Mouse (Mus musculus) MEL (cell line): ENCODE measurements around the gene Cks1brt. TPM values are rescaled to one million over a fixed set of nuclear protein-coding genes. Genes with fewer than 3 reads are reported as not detected.

Experiments
- DNase-seq: peaks from one replicate; pipeline ENCODE4 v3.0.0; 2011; ENCODE audit warnings: low read depth, low spot score
- H3K27ac ChIP-seq: 2 replicates; pipeline ENCODE4 v1.5.1; 2012; ENCODE audit warnings: low read depth, mild to moderate bottlenecking, control low read depth, low read length, moderate library complexity; ENCODE audit not compliant: control insufficient read depth
- H3K27me3 ChIP-seq, 2 experiments: fragments of 150-350 bp in 1 of 2; sonication (generic) in 1 of 2; 2 replicates each; pipeline ENCODE4 v1.6.1; 2012; ENCODE audit warnings: low read length in 2 of 2, mild to moderate bottlenecking in 2 of 2, improper control_type of control experiment in 1 of 2, moderate library complexity in 1 of 2; ENCODE audit not compliant: insufficient read depth in 2 of 2, control insufficient read depth in 1 of 2
- H3K36me3 ChIP-seq, 2 experiments: 2 replicates each; pipeline ENCODE4 v1.6.1; 2012 to 2014; ENCODE audit warnings: low read length in 2 of 2, improper control_type of control experiment in 1 of 2, inconsistent platforms in 1 of 2, mild to moderate bottlenecking in 1 of 2; ENCODE audit not compliant: insufficient read depth in 2 of 2, control insufficient read depth in 1 of 2
- H3K4me1 ChIP-seq, 2 experiments: fragments of 150-350 bp in 1 of 2; sonication (generic) in 1 of 2; 2 replicates each; pipeline ENCODE4 v1.6.1; 2012; ENCODE audit warnings: low read length in 2 of 2, improper control_type of control experiment in 1 of 2, mild to moderate bottlenecking in 1 of 2; ENCODE audit not compliant: insufficient read depth in 2 of 2, control insufficient read depth in 1 of 2
- H3K4me3 ChIP-seq, 2 experiments: fragments of 150-350 bp in 1 of 2; sonication (generic) in 1 of 2; 2 replicates each; pipeline ENCODE4 v1.5.1; 2012; ENCODE audit warnings: low read depth in 2 of 2, low read length in 2 of 2, mild to moderate bottlenecking in 2 of 2, moderate library complexity in 2 of 2, control low read depth in 1 of 2, improper control_type of control experiment in 1 of 2; ENCODE audit not compliant: control insufficient read depth in 1 of 2, insufficient read depth in 1 of 2
- H3K79me2 ChIP-seq: 2 replicates; pipeline ENCODE4 v1.6.1; 2012; ENCODE audit warnings: mild to moderate bottlenecking, low read length, moderate library complexity; ENCODE audit not compliant: control insufficient read depth, poor library complexity, insufficient read depth
- H3K9ac ChIP-seq: 2 replicates; pipeline ENCODE4 v1.6.1; 2012; ENCODE audit warnings: low read depth, mild to moderate bottlenecking, control low read depth, low read length, moderate library complexity; ENCODE audit not compliant: control insufficient read depth, poor library complexity, severe bottlenecking
- H3K9me3 ChIP-seq: fragments of 150-350 bp; sonication (generic); replicated peaks from 2 replicates; pipeline ENCODE4 v1.6.1; 2012; ENCODE audit warnings: mild to moderate bottlenecking, low read length, improper control_type of control experiment, moderate library complexity; ENCODE audit not compliant: insufficient read depth
- BHLHE40 ChIP-seq: IDR thresholded peaks from 2 replicates; pipeline ENCODE4 v1.6.1; 2012; ENCODE audit warnings: low read depth, mild to moderate bottlenecking, inconsistent platforms, low read length, improper control_type of control experiment, borderline replicate concordance
- CHD2 ChIP-seq: IDR thresholded peaks from 2 replicates; pipeline ENCODE4 v1.6.1; 2011; ENCODE audit warnings: low read length, improper control_type of control experiment
- CTCF ChIP-seq, 3 experiments: IDR thresholded peaks in 2 of 3; conservative IDR thresholded peaks in 1 of 3; 2 replicates each; pipeline ENCODE4 v1.5.1; 2011 to 2012; ENCODE audit warnings: low read length in 3 of 3, low read depth in 2 of 3, mild to moderate bottlenecking in 2 of 3, improper control_type of control experiment in 1 of 3, inconsistent platforms in 1 of 3, mixed read lengths in 1 of 3, moderate library complexity in 1 of 3; ENCODE audit not compliant: control insufficient read depth in 1 of 3, insufficient read depth in 1 of 3, poor library complexity in 1 of 3, severe bottlenecking in 1 of 3
- ELF1 ChIP-seq: IDR thresholded peaks from 2 replicates; pipeline ENCODE4 v1.6.1; 2014; ENCODE audit warnings: low read depth, mild to moderate bottlenecking, inconsistent platforms, low read length, improper control_type of control experiment, moderate library complexity
- EP300 ChIP-seq, 2 experiments: IDR thresholded peaks; 2 replicates each; pipeline ENCODE4 v1.6.1; 2011; ENCODE audit warnings: improper control_type of control experiment in 2 of 2, low read length in 2 of 2, low read depth in 1 of 2, mild to moderate bottlenecking in 1 of 2
- ETS1 ChIP-seq: IDR thresholded peaks from 2 replicates; pipeline ENCODE4 v1.6.1; 2012; ENCODE audit warnings: low read depth, mild to moderate bottlenecking, inconsistent platforms, low read length, improper control_type of control experiment, moderate library complexity
- GABPA ChIP-seq: IDR thresholded peaks from 2 replicates; pipeline ENCODE4 v1.6.1; 2012; ENCODE audit warnings: low read depth, mild to moderate bottlenecking, inconsistent platforms, low read length, improper control_type of control experiment, moderate library complexity
- GATA1 ChIP-seq: IDR thresholded peaks from 2 replicates; pipeline ENCODE4 v1.6.1; 2011; ENCODE audit warnings: low read depth, low read length, improper control_type of control experiment
- HCFC1 ChIP-seq: IDR thresholded peaks from 2 replicates; pipeline ENCODE4 v1.6.1; 2012; ENCODE audit warnings: low read depth, mild to moderate bottlenecking, inconsistent platforms, low read length, improper control_type of control experiment, moderate library complexity
- MEF2A ChIP-seq: IDR thresholded peaks from 2 replicates; pipeline ENCODE4 v1.6.1; 2014; ENCODE audit warnings: low read depth, mild to moderate bottlenecking, inconsistent platforms, low read length, improper control_type of control experiment; ENCODE audit not compliant: poor library complexity, insufficient replicate concordance, severe bottlenecking; ENCODE audit errors: extremely low read depth
- MYB ChIP-seq: IDR thresholded peaks from 2 replicates; pipeline ENCODE4 v1.6.1; 2011; ENCODE audit warnings: mild to moderate bottlenecking, low read depth, low read length, improper control_type of control experiment
- MYC ChIP-seq: IDR thresholded peaks from 2 replicates; pipeline ENCODE4 v1.6.1; 2011; ENCODE audit warnings: low read depth, mild to moderate bottlenecking, low read length, improper control_type of control experiment, moderate library complexity
- NRF1 ChIP-seq: IDR thresholded peaks from 2 replicates; pipeline ENCODE4 v1.6.1; 2014; ENCODE audit warnings: low read depth, mild to moderate bottlenecking, inconsistent platforms, low read length, improper control_type of control experiment, moderate library complexity; ENCODE audit not compliant: poor library complexity, insufficient read depth, severe bottlenecking
- POLR2A ChIP-seq, 2 experiments: IDR thresholded peaks; 2 replicates each; pipeline ENCODE4 v1.6.1; 2011 to 2012; ENCODE audit warnings: low read length in 2 of 2, mild to moderate bottlenecking in 2 of 2, control low read depth in 1 of 2, improper control_type of control experiment in 1 of 2, low read depth in 1 of 2, moderate library complexity in 1 of 2; ENCODE audit not compliant: control insufficient read depth in 1 of 2, insufficient read depth in 1 of 2, poor library complexity in 1 of 2
- POLR2AphosphoS2 ChIP-seq: IDR thresholded peaks from 2 replicates; pipeline ENCODE4 v1.6.1; 2011; ENCODE audit warnings: low read length, improper control_type of control experiment
- RAD21 ChIP-seq: IDR thresholded peaks from 2 replicates; pipeline ENCODE4 v1.6.1; 2011; ENCODE audit warnings: mild to moderate bottlenecking, low read depth, low read length, improper control_type of control experiment
- RCOR1 ChIP-seq: IDR thresholded peaks from 2 replicates; pipeline ENCODE4 v1.6.1; 2012; ENCODE audit warnings: low read depth, mild to moderate bottlenecking, inconsistent platforms, low read length, improper control_type of control experiment
- SIN3A ChIP-seq: IDR thresholded peaks from 2 replicates; pipeline ENCODE4 v1.6.1; 2012; ENCODE audit warnings: low read length, improper control_type of control experiment, inconsistent platforms
- SMC3 ChIP-seq: IDR thresholded peaks from 2 replicates; pipeline ENCODE4 v1.6.1; 2011; ENCODE audit warnings: low read depth, low read length, improper control_type of control experiment
- TAL1 ChIP-seq: IDR thresholded peaks from 2 replicates; pipeline ENCODE4 v1.6.1; 2012; ENCODE audit warnings: mild to moderate bottlenecking, inconsistent platforms, low read length, moderate library complexity, mixed read lengths
- TBP ChIP-seq: IDR thresholded peaks from 2 replicates; pipeline ENCODE4 v1.8.0; 2011; ENCODE audit warnings: low read depth, low read length, improper control_type of control experiment
- UBTF ChIP-seq: IDR thresholded peaks from 2 replicates; pipeline ENCODE4 v1.6.1; 2012; ENCODE audit warnings: low read depth, mild to moderate bottlenecking, inconsistent platforms, low read length, improper control_type of control experiment, moderate library complexity, borderline replicate concordance; ENCODE audit not compliant: insufficient read depth
- USF1 ChIP-seq: IDR thresholded peaks from 2 replicates; pipeline ENCODE4 v1.6.1; 2014; ENCODE audit warnings: low read depth, mild to moderate bottlenecking, inconsistent platforms, low read length, improper control_type of control experiment, moderate library complexity
- USF2 ChIP-seq, 2 experiments: IDR thresholded peaks; 2 replicates each; pipeline ENCODE4 v1.6.1; 2011 to 2012; ENCODE audit warnings: improper control_type of control experiment in 2 of 2, low read length in 2 of 2, borderline replicate concordance in 1 of 2, inconsistent platforms in 1 of 2, low read depth in 1 of 2, mild to moderate bottlenecking in 1 of 2; ENCODE audit not compliant: insufficient read depth in 1 of 2
- ZC3H11A ChIP-seq: IDR thresholded peaks from 2 replicates; pipeline ENCODE4 v1.6.1; 2012; ENCODE audit warnings: low read depth, mild to moderate bottlenecking, inconsistent platforms, low read length, improper control_type of control experiment
- ZNF384 ChIP-seq: IDR thresholded peaks from 2 replicates; pipeline ENCODE4 v1.6.1; 2012; ENCODE audit warnings: low read depth, mild to moderate bottlenecking, inconsistent platforms, low read length, improper control_type of control experiment
- polyA plus RNA-seq, 2 experiments: library from polyadenylated mRNA; stranded (reverse) in 1 of 2; unstranded in 1 of 2; fragments of >175 nt in 1 of 2; fragments of >200 nt in 1 of 2; gene quantifications; 2 replicates each; pipeline versions ENCODE4 v1.2.1 to v1.2.4; 2012; ENCODE audit warnings: low replicate concordance in 2 of 2, low read depth in 1 of 2; ENCODE audit not compliant: insufficient read length in 2 of 2, insufficient read depth in 1 of 2, missing spikeins in 1 of 2
- total RNA-seq: library from RNA; depleted of rRNA; stranded (reverse); fragments of 300-350 nt; gene quantifications from 2 replicates; pipeline ENCODE4 v1.2.3, GENCODE M21; 2012

The Cks1brt gene
- total and polyA plus RNA-seq, 3 experiments = not detected

DNA sequence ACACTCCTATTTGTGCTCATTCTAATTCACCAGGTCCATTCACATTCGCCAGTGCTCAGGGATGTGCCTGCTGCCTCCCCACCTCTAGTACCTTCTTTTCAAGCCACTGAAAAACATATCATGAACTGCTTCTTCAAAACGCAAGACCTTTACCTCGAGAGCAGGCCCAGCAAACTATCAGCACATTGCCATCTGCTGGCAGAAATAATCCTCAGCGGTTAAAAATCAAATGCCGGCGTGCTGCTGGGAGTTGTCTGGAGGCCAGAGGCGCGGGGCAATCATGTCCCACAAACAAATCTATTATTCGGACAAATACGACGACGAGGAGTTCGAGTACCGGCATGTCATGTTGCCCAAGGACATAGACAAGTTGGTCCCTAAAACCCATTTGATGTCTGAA, 19.6 kb downstream of the Cks1brt start:
- Histone ChIP-seq H3K4me3 (no peak overlapping the region), H3K9me3 (no peaks in the 10 kb centered on the region), H3K9ac (no peak overlapping the region), H3K27me3 (no peaks in the 10 kb centered on the region), H3K36me3 (no peaks in the 10 kb centered on the region; a peak in 1 of 4 replicates), H3K4me1 (peaks cover 0 to 2% of the 10 kb centered on the region in 2 experiments; a peak in 2 of 4 replicates), H3K79me2 (no peaks in the 10 kb centered on the region), H3K27ac (no peak overlapping the region)
- TF ChIP-seq CTCF (IDR thresholded peaks at IDR 0.05 in 2 of 3, conservative IDR thresholded peaks at IDR 0.05 in 1 of 3; ENCODE audit: control insufficient read depth in 1 of 3, insufficient read depth in 1 of 3, low read depth in 2 of 3, low read length in 3 of 3, poor library complexity in 1 of 3, severe bottlenecking in 1 of 3) = peak in 2 of 3 experiments; percentile 66 to 73; a peak in 4 of 6 replicates
- peak; percentile 75 for TF ChIP-seq RAD21
- TF ChIP-seq TAL1 = no peak
- no peak for TF ChIP-seq CHD2
- TF ChIP-seq EP300 (IDR thresholded peaks at IDR 0.05; ENCODE audit: low read depth in 1 of 2, low read length in 2 of 2) = no peak
- TF ChIP-seq NRF1 = no peak
- peak; percentile 41 for TF ChIP-seq SIN3A
- TF ChIP-seq RCOR1 = no peak
- peak; percentile 78 for TF ChIP-seq ZC3H11A
- no peak for TF ChIP-seq POLR2A (IDR thresholded peaks at IDR 0.05; ENCODE audit: control insufficient read depth in 1 of 2, insufficient read depth in 1 of 2, low read depth in 1 of 2, low read length in 2 of 2, poor library complexity in 1 of 2)
- peak; percentile 88 for TF ChIP-seq SMC3
- DNase-seq = peak; percentile 60

DNA sequence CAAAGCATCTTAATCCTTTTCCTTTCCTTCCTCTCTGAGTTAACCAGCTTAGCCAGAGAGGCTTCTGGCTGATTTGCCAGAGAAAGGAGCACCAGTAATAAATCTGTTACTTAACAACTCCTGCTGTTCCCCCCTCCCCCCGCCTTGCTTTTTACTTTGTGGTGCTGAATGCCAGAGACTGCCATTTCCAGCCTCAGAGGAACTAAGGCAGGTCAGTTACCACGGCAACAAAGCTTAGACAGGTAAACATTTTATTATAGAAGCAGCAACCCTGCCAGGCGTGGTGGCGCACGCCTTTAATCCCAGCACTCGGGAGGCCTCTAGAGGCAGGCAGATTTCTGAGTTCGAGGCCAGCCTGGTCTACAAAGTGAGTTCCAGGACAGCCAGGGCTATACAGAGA, 24.2 kb downstream of the Cks1brt start:
- Histone ChIP-seq H3K9me3 (no peaks in the 10 kb centered on the region), H3K9ac (no peak overlapping the region), H3K4me3 (no peak overlapping the region), H3K79me2 (no peaks in the 10 kb centered on the region), H3K27ac (no peak overlapping the region), H3K36me3 (no peaks in the 10 kb centered on the region; a peak in 1 of 4 replicates), H3K4me1 (peaks cover 0 to 2% of the 10 kb centered on the region in 2 experiments; a peak in 2 of 4 replicates), H3K27me3 (no peaks in the 10 kb centered on the region)
- DNase-seq = peak; percentile 1
- TF ChIP-seq POLR2AphosphoS2 = no peak
- no peak for TF ChIP-seq EP300 (IDR thresholded peaks at IDR 0.05; ENCODE audit: low read depth in 1 of 2, low read length in 2 of 2)
- TF ChIP-seq ETS1 = no peak
- TF ChIP-seq HCFC1 = no peak
- no peak for TF ChIP-seq CTCF (IDR thresholded peaks at IDR 0.05 in 2 of 3, conservative IDR thresholded peaks at IDR 0.05 in 1 of 3; ENCODE audit: control insufficient read depth in 1 of 3, insufficient read depth in 1 of 3, low read depth in 2 of 3, low read length in 3 of 3, poor library complexity in 1 of 3, severe bottlenecking in 1 of 3)
- no peak for TF ChIP-seq USF2 (IDR thresholded peaks at IDR 0.05; ENCODE audit: borderline replicate concordance in 1 of 2, insufficient read depth in 1 of 2, low read depth in 1 of 2, low read length in 2 of 2)
- TF ChIP-seq MYB = no peak
- no peak for TF ChIP-seq ZNF384
- no peak for TF ChIP-seq UBTF
- no peak for TF ChIP-seq ELF1
- TF ChIP-seq GATA1 = no peak
- TF ChIP-seq MEF2A = no peak
- TF ChIP-seq MYC = no peak
- TF ChIP-seq BHLHE40 = no peak
- no peak for TF ChIP-seq USF1
- no peak for TF ChIP-seq CHD2
- no peak for TF ChIP-seq TBP
- TF ChIP-seq GABPA = no peak
- no peak for TF ChIP-seq RAD21
